Mouse (Mus musculus) cerebellum, adult 2 months (tissue): Measurements from ENCODE around the gene Palmd.

Experiments
- CTCF ChIP-seq: fragments of 200-500 bp; IDR thresholded peaks from 2 replicates; pipeline ENCODE4 v1.5.1; 2011; ENCODE audit warnings: low read depth, mild to moderate bottlenecking, control low read depth, low read length, moderate library complexity, borderline replicate concordance; ENCODE audit not compliant: insufficient read depth
- POLR2A ChIP-seq: fragments of 200-500 bp; IDR thresholded peaks from 2 replicates; pipeline ENCODE4 v1.6.1; 2011; ENCODE audit warnings: low read length, control low read depth, borderline replicate concordance; ENCODE audit not compliant: insufficient read depth

GRCm38 (mm10) chr3:116946476-116946875, 22.3 kb downstream of the Palmd start:
- TF ChIP-seq POLR2A (no peak), CTCF (no peak)
